Mouse (Mus musculus): ENCODE results near the gene A930004D18Rik.

DNA sequence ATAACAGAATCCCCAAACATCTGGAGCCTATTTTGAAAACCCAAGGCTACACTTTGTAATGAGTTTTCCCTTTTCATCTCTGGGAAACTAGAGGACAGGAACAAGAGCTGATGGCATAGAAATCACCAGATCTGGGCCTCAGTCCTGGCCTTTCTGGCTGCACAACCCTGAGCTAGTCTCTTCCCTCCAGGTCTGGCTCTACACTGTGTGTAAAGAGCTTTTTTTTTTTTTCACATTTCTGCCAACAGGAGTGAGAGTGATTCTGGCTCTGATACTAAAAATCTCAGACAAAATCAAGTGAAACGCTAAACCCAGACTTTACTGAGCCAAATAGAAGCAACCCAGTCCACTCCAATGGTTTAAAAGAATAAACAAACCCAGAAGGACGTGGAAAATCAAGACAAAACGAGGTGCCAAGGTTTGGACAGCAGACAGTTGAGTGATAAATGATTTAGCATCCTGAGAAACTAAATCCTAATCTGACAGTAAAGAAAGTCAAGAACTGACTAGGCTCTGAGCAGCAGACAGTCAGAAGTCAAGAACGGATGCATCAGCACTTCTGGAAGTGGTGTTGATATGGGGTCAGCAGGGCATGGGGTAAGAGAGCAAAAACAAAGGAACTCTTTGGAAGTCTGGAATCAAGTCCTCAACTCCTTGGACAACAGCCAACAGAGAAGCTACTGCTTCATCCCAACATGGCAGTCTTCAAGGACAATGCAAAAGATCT, 61.8 kb downstream of the A930004D18Rik start:
- TF ChIP-seq CHD2 (IDR thresholded peaks at IDR 0.05; ENCODE audit: low read depth, low read length) (no peak), HCFC1 (IDR thresholded peaks at IDR 0.05; ENCODE audit: borderline replicate concordance, insufficient read depth, low read length) (no peak), ZC3H11A (IDR thresholded peaks at IDR 0.05; ENCODE audit: borderline replicate concordance, low read depth, low read length) (no peak), MAFK (IDR thresholded peaks at IDR 0.05; ENCODE audit: insufficient read depth, low read depth, low read length) (no peak), ZNF384 (IDR thresholded peaks at IDR 0.05; ENCODE audit: low read depth, low read length) (no peak)
